Mouse (Mus musculus) CH12.LX (cell line): ENCODE data around the gene Tmem219. TPM values are rescaled to one million over a fixed set of nuclear protein-coding genes. Genes with fewer than 3 reads are reported as not detected.
A peak's percentile ranks its signal among the peaks of the same experiment; 100 is the strongest.

Experiments used
- DNase-seq: peaks from one replicate; pipeline ENCODE4 v3.0.0-alpha.2; 2013; ENCODE audit errors: extremely low read depth
- H3K27ac ChIP-seq: 2 replicates; pipeline ENCODE4 v1.5.1; 2012; ENCODE audit warnings: low read depth, mild to moderate bottlenecking, control low read depth, moderate library complexity; ENCODE audit not compliant: insufficient read depth
- H3K27me3 ChIP-seq: replicated peaks from 2 replicates; pipeline ENCODE3; 2012; ENCODE audit warnings: inconsistent platforms
- H3K36me3 ChIP-seq, 2 experiments: replicated peaks in 1 of 2; 2 replicates each; pipeline versions ENCODE3 to v1.6.1; 2012; ENCODE audit warnings: inconsistent platforms in 1 of 2, low read length in 1 of 2, mild to moderate bottlenecking in 1 of 2, mixed read lengths in 1 of 2, moderate library complexity in 1 of 2; ENCODE audit not compliant: control insufficient read depth in 1 of 2, insufficient read depth in 1 of 2
- H3K4me1 ChIP-seq, 2 experiments: 2 replicates each; pipeline ENCODE4 v1.6.1; 2012; ENCODE audit warnings: inconsistent platforms in 1 of 2, moderate library complexity in 1 of 2; ENCODE audit not compliant: insufficient read depth in 2 of 2, control insufficient read depth in 1 of 2
- H3K4me2 ChIP-seq: 2 replicates; pipeline ENCODE4 v1.6.1; 2012; ENCODE audit warnings: low read depth, mild to moderate bottlenecking, control low read depth; ENCODE audit not compliant: poor library complexity, insufficient read depth, severe bottlenecking
- H3K4me3 ChIP-seq, 3 experiments: fragments of 150-350 bp in 1 of 3; sonication (generic) in 1 of 3; replicated peaks in 1 of 3; 2 replicates each; pipeline versions ENCODE3 to v1.5.1; 2011 to 2012; ENCODE audit warnings: low read depth in 2 of 3, low read length in 2 of 3, mild to moderate bottlenecking in 2 of 3, moderate library complexity in 2 of 3, control low read depth in 1 of 3, improper control_type of control experiment in 1 of 3, inconsistent platforms in 1 of 3, mixed read lengths in 1 of 3; ENCODE audit not compliant: poor library complexity in 1 of 3
- H3K79me2 ChIP-seq: replicated peaks from 2 replicates; pipeline ENCODE4 v1.6.1; 2012; ENCODE audit warnings: mild to moderate bottlenecking, moderate library complexity; ENCODE audit not compliant: control insufficient read depth, poor library complexity, insufficient read depth, severe bottlenecking; ENCODE audit errors: extremely low read depth
- H3K9ac ChIP-seq: 2 replicates; pipeline ENCODE4 v1.6.1; 2012; ENCODE audit warnings: low read depth, mild to moderate bottlenecking, control low read depth, moderate library complexity; ENCODE audit not compliant: insufficient read depth
- H3K9me3 ChIP-seq: replicated peaks from 2 replicates; pipeline ENCODE3; 2012; ENCODE audit warnings: low read length, inconsistent platforms, mixed read lengths
- BHLHE40 ChIP-seq: IDR thresholded peaks from 2 replicates; pipeline ENCODE4 v1.6.1; 2011; ENCODE audit warnings: mild to moderate bottlenecking, low read depth, low read length, improper control_type of control experiment
- CHD1 ChIP-seq: IDR thresholded peaks from 2 replicates; pipeline ENCODE4 v1.6.1; 2012; ENCODE audit warnings: low read depth, low read length, improper control_type of control experiment, inconsistent platforms
- CTCF ChIP-seq, 2 experiments: IDR thresholded peaks in 1 of 2; conservative IDR thresholded peaks in 1 of 2; 2 replicates each; pipeline ENCODE4 v1.5.1; 2011 to 2012; ENCODE audit warnings: low read depth in 2 of 2, low read length in 2 of 2, improper control_type of control experiment in 1 of 2, inconsistent platforms in 1 of 2, mild to moderate bottlenecking in 1 of 2, moderate library complexity in 1 of 2
- E2F4 ChIP-seq: IDR thresholded peaks from 2 replicates; pipeline ENCODE4 v1.6.1; 2011; ENCODE audit warnings: low read depth, low read length, improper control_type of control experiment; ENCODE audit not compliant: insufficient replicate concordance
- ELF1 ChIP-seq: IDR thresholded peaks from 2 replicates; pipeline ENCODE4 v1.6.1; 2014; ENCODE audit warnings: low read depth, mild to moderate bottlenecking, inconsistent platforms, low read length, improper control_type of control experiment
- HCFC1 ChIP-seq: IDR thresholded peaks from 2 replicates; pipeline ENCODE4 v1.6.1; 2012; ENCODE audit warnings: low read depth, mild to moderate bottlenecking, inconsistent platforms, low read length, improper control_type of control experiment
- JUN ChIP-seq: IDR thresholded peaks from 2 replicates; pipeline ENCODE4 v1.6.1; 2011; ENCODE audit warnings: low read depth, mild to moderate bottlenecking, low read length, improper control_type of control experiment, moderate library complexity; ENCODE audit not compliant: insufficient read depth
- MAX ChIP-seq: IDR thresholded peaks from 2 replicates; pipeline ENCODE4 v1.6.1; 2011; ENCODE audit warnings: low read length, improper control_type of control experiment
- MAZ ChIP-seq: IDR thresholded peaks from 2 replicates; pipeline ENCODE4 v1.6.1; 2012; ENCODE audit warnings: low read depth, mild to moderate bottlenecking, inconsistent platforms, low read length, improper control_type of control experiment, moderate library complexity
- MEF2A ChIP-seq: IDR thresholded peaks from 2 replicates; pipeline ENCODE4 v1.6.1; 2014; ENCODE audit warnings: low read depth, mild to moderate bottlenecking, inconsistent platforms, low read length, improper control_type of control experiment, borderline replicate concordance
- MXI1 ChIP-seq: IDR thresholded peaks from 2 replicates; pipeline ENCODE4 v1.6.1; 2011; ENCODE audit warnings: mild to moderate bottlenecking, low read depth, low read length, improper control_type of control experiment
- MYC ChIP-seq: IDR thresholded peaks from 2 replicates; pipeline ENCODE4 v1.6.1; 2011; ENCODE audit warnings: low read depth, mild to moderate bottlenecking, improper control_type of control experiment, low read length
- NELFE ChIP-seq: IDR thresholded peaks from 2 replicates; pipeline ENCODE4 v1.6.1; 2011; ENCODE audit warnings: low read depth, low read length, improper control_type of control experiment
- PAX5 ChIP-seq: IDR thresholded peaks from 2 replicates; pipeline ENCODE4 v1.6.1; 2012; ENCODE audit warnings: low read length, inconsistent platforms, mixed read lengths
- POLR2AphosphoS2 ChIP-seq: IDR thresholded peaks from 2 replicates; pipeline ENCODE4 v1.6.1; 2011; ENCODE audit warnings: low read depth, low read length, improper control_type of control experiment
- RAD21 ChIP-seq: IDR thresholded peaks from 2 replicates; pipeline ENCODE4 v1.6.1; 2011; ENCODE audit warnings: low read depth, mild to moderate bottlenecking, low read length, improper control_type of control experiment, moderate library complexity
- RCOR1 ChIP-seq: conservative IDR thresholded peaks from 2 replicates; pipeline ENCODE4 v1.6.1; 2012; ENCODE audit warnings: low read depth, mild to moderate bottlenecking, inconsistent platforms, low read length, improper control_type of control experiment
- SIN3A ChIP-seq: IDR thresholded peaks from 2 replicates; pipeline ENCODE4 v1.6.1; 2012; ENCODE audit warnings: low read length, improper control_type of control experiment, inconsistent platforms
- TCF12 ChIP-seq: IDR thresholded peaks from 2 replicates; pipeline ENCODE4 v1.6.1; 2014; ENCODE audit warnings: low read depth, mild to moderate bottlenecking, inconsistent platforms, low read length, improper control_type of control experiment
- USF1 ChIP-seq: IDR thresholded peaks from 2 replicates; pipeline ENCODE4 v1.6.1; 2014; ENCODE audit warnings: low read depth, mild to moderate bottlenecking, inconsistent platforms, low read length, improper control_type of control experiment
- USF2 ChIP-seq: conservative IDR thresholded peaks from 2 replicates; pipeline ENCODE4 v1.6.1; 2011; ENCODE audit warnings: low read depth, low read length, improper control_type of control experiment
- ZMIZ1 ChIP-seq: IDR thresholded peaks from 2 replicates; pipeline ENCODE4 v1.6.1; 2012; ENCODE audit warnings: low read depth, mild to moderate bottlenecking, inconsistent platforms, low read length, improper control_type of control experiment
- ZNF384 ChIP-seq: IDR thresholded peaks from 2 replicates; pipeline ENCODE4 v1.6.1; 2012; ENCODE audit warnings: low read depth, low read length, improper control_type of control experiment, inconsistent platforms
- dilution Hi-C: fragments of 300-500 bp; cut with MboI; formaldehyde crosslinking; loops from 2 replicates; pipeline ENCODE4 v1.14.3; 2020; ENCODE audit warnings: low sequenced_read_pairs; ENCODE audit not compliant: extremely low pct_unique_long_range_greater_than_20kb, extremely low pct_ligation_motif_present
- in situ Hi-C: fragments of 300-500 bp; cut with MboI; formaldehyde crosslinking; loops from 3 replicates; pipeline ENCODE4 v1.14.3; 2019; ENCODE audit warnings: low sequenced_read_pairs, low pct_ligation_motif_present, low pct_unique_long_range_greater_than_20kb, mixed read lengths
- polyA plus RNA-seq: library from polyadenylated mRNA; unstranded; fragments of >175 nt; gene quantifications from 2 replicates; pipeline ENCODE4 v1.2.1, GENCODE M21; 2012; ENCODE audit warnings: low read depth; ENCODE audit not compliant: insufficient read length
- total RNA-seq, 2 experiments: library from RNA; depleted of rRNA; stranded (reverse); fragments of 300-350 nt in 1 of 2; fragments of >200 nt in 1 of 2; gene quantifications; 2 replicates each; pipeline ENCODE4 v1.2.3; 2012 to 2014

Tmem219 gene
- total and polyA plus RNA-seq, 3 experiments: 33.4 to 43.2 (median 37.4) TPM

DNA sequence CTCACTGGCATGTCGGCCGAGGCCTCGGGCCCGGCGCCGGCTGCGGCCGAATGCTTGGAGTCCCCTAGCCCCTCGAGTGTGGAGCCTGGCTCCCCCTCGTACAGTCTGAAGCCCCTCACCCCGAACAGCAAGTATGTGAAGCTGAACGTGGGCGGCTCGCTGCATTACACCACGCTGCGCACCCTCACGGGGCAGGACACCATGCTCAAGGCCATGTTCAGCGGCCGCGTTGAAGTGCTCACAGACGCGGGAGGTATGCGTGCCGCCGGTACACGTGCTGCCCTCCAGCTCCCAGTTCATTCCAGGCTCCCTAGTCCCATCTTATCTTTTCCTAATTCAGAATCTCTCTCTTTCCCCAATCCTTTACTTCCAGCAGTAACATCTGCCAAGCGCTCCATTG, 6.3 kb upstream of the Tmem219 start:
- Histone ChIP-seq H3K9me3 (no peaks in the 10 kb centered on the region), H3K79me2 (peaks cover 21% of the 10 kb centered on the region), H3K4me3 (peak overlapping the region; percentile 96 to 100 (median 98)), H3K27ac (peak overlapping the region; percentile 22; the same call in 1 of the 2 replicates)
- dilution Hi-C loops (no loop called here), in situ Hi-C loops (no loop called here)
- DNase-seq: no peak
- TF ChIP-seq BHLHE40 (peak; percentile 64; the same call in 1 of the 2 replicates), E2F4 (no peak), ZNF384 (no peak), RCOR1 (no peak), USF1 (no peak), PAX5 (no peak), NELFE (no peak), RAD21 (no peak), JUN (no peak), POLR2AphosphoS2 (no peak), MYC (peak; percentile 74), USF2 (no peak), CTCF (conservative IDR thresholded peaks at IDR 0.05 in 1 of 2, IDR thresholded peaks at IDR 0.05 in 1 of 2; ENCODE audit: low read depth in 2 of 2, low read length in 2 of 2) (no peak), HCFC1 (no peak), CHD1 (no peak), ZMIZ1 (no peak), MXI1 (peak; percentile 66), SIN3A (0 out of 2 replicates have a peak, but pooled peaks have one; percentile 4), MAZ (no peak), ELF1 (no peak), MEF2A (no peak), TCF12 (no peak), MAX (peak; percentile 43; the same call in 1 of the 2 replicates)
- TF ChIP-seq, all 38 proteins: peak for 5
- peaks cover 10 to 34% of the 10 kb centered on the region in 2 experiments; a peak in 3 of 4 replicates for H3K4me1 ChIP-seq
- peaks cover 11 to 36% of the 10 kb centered on the region in 2 experiments for H3K36me3 ChIP-seq
- H3K27me3 ChIP-seq: no peaks in the 10 kb centered on the region
- H3K4me2 ChIP-seq: peak overlapping the region; percentile 59
- H3K9ac ChIP-seq: peak overlapping the region; percentile 94
